Mouse (Mus musculus) erythroid progenitor cell, adult 5-6 weeks (primary cell): ENCODE data around the gene Bhmt. TPM values are rescaled to one million over a fixed set of nuclear protein-coding genes. Genes with fewer than 3 reads are reported as not detected.
"Not testable (repeated sequence)": the region's sequence is repeated elsewhere in the genome, so short reads cannot be mapped to it uniquely, and the experiment has no call there.

Experiments used
- ATAC-seq: replicated peaks from 2 replicates; pipeline ENCODE4 v1.8.0; 2016; ENCODE audit warnings: moderate number of reproducible peaks, mild to moderate bottlenecking, moderate TSS enrichment, inconsistent platforms; ENCODE audit not compliant: poor library complexity, low FRiP score, severe bottlenecking
- total RNA-seq, 2 experiments: library from RNA; stranded (forward) in 1 of 2; stranded (reverse) in 1 of 2; fragments of 150-400 nt in 1 of 2; fragments of 186-747, 209-891 nt in 1 of 2; gene quantifications; 2 replicates each; pipeline versions ENCODE4 v1.2.3 to v1.2.4; 2015 to 2017; ENCODE audit warnings: low replicate concordance in 2 of 2

The Bhmt gene
- total RNA-seq, 2 experiments from 2014 or later, result not detected

GRCm38 (mm10) chr13:93612660-93613607 lies 24.8 kb downstream of the Bhmt start:
- peak; percentile 73; the same call in 1 of the 2 replicates for ATAC-seq

- ATAC-seq, result no peak
Measured at GRCm38 (mm10) chr13:93608476-93608875, 29.3 kb downstream of the Bhmt start.

GRCm38 (mm10) chr13:93607701-93608100 lies 30.1 kb downstream of the Bhmt start:
- no peak for ATAC-seq

GRCm38 (mm10) chr13:93606868-93607578 lies 30.7 kb downstream of the Bhmt start:
- ATAC-seq, result no peak

GRCm38 (mm10) chr13:93604698-93605097 lies 33.1 kb downstream of the Bhmt start:
- ATAC-seq, result no peak

- no peak for ATAC-seq
Measured at GRCm38 (mm10) chr13:93601527-93601926, 36.2 kb downstream of the Bhmt start.

- ATAC-seq, result no peak
Measured at GRCm38 (mm10) chr13:93593040-93593699, 44.6 kb downstream of the Bhmt start.

- not testable (repeated sequence) for ATAC-seq
Measured at GRCm38 (mm10) chr13:93582526-93582925, 55.2 kb downstream of the Bhmt start.

- ATAC-seq, result no peak
Measured at GRCm38 (mm10) chr13:93580431-93580830, 57.3 kb downstream of the Bhmt start.

- ATAC-seq, result no peak
Measured at GRCm38 (mm10) chr13:93569676-93570075, 68.1 kb downstream of the Bhmt start.

Other genes starting within 250 kb of the Bhmt start
- gene Jmy, start 138.2 kb downstream of the Bhmt start, total RNA-seq (2015; ENCODE audit: low replicate concordance), result 21.6 and 23.1 TPM in 2 replicates
- gene Jmy, start 138.2 kb downstream of the Bhmt start, total RNA-seq (2017; ENCODE audit: low replicate concordance), result 19.5 and 33.4 TPM in 2 replicates
- gene Bhmt2, start 36.3 kb upstream of the Bhmt start, total RNA-seq (2015; ENCODE audit: low replicate concordance), result not detected in 2 replicates
- not detected in 2 replicates for gene Bhmt2, start 36.3 kb upstream of the Bhmt start, total RNA-seq (2017; ENCODE audit: low replicate concordance)
- not detected in 2 replicates for gene Dmgdh, start 36.5 kb upstream of the Bhmt start, total RNA-seq (2015; ENCODE audit: low replicate concordance)
- gene Dmgdh, start 36.5 kb upstream of the Bhmt start, total RNA-seq (2017; ENCODE audit: low replicate concordance), result not detected in 2 replicates
- gene Arsb, start 133.7 kb upstream of the Bhmt start, total RNA-seq (2015; ENCODE audit: low replicate concordance), result 23.8 and 28.5 TPM in 2 replicates
- gene Arsb, start 133.7 kb upstream of the Bhmt start, total RNA-seq (2017; ENCODE audit: low replicate concordance), result 3.0 and 7.9 TPM in 2 replicates